Mouse (Mus musculus) bone marrow, adult 2 months (tissue): ENCODE data around the gene Spata32.

Experiments used
- CTCF ChIP-seq: fragments of 200-500 bp; IDR thresholded peaks from 2 replicates; pipeline ENCODE4 v1.5.1; 2011; ENCODE audit warnings: low read length, control low read depth; ENCODE audit not compliant: control insufficient read depth, insufficient read depth
- POLR2A ChIP-seq: fragments of 200-500 bp; IDR thresholded peaks from 2 replicates; pipeline ENCODE4 v1.6.1; 2011; ENCODE audit warnings: low read depth, mild to moderate bottlenecking, control low read depth, low read length, borderline replicate concordance; ENCODE audit not compliant: control insufficient read depth

DNA sequence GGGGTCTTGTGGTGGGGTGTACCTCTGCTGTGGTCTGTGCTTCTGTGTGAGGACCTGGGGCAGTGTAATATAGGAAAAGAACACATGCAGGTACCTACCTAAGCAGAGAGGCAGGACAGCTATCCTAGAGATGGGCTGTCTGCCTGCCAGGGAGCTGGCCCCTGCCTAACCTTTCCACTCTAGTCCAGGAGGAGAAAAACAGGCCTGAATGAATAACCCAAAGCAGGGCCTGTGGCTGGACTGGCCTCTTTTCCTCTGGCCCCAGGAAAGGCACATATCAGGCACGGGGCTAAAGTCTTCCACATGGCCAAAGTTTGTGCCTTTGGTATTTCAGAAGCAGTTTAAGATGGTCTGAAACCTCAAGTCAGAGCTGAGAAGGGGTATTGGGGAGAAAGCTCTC is 37.8 kb downstream of the Spata32 start:
- TF ChIP-seq CTCF (no peak), POLR2A (no peak)
